Comparison of ENCODE assay signal across 8 mouse cellular contexts in the genomic region with DNA sequence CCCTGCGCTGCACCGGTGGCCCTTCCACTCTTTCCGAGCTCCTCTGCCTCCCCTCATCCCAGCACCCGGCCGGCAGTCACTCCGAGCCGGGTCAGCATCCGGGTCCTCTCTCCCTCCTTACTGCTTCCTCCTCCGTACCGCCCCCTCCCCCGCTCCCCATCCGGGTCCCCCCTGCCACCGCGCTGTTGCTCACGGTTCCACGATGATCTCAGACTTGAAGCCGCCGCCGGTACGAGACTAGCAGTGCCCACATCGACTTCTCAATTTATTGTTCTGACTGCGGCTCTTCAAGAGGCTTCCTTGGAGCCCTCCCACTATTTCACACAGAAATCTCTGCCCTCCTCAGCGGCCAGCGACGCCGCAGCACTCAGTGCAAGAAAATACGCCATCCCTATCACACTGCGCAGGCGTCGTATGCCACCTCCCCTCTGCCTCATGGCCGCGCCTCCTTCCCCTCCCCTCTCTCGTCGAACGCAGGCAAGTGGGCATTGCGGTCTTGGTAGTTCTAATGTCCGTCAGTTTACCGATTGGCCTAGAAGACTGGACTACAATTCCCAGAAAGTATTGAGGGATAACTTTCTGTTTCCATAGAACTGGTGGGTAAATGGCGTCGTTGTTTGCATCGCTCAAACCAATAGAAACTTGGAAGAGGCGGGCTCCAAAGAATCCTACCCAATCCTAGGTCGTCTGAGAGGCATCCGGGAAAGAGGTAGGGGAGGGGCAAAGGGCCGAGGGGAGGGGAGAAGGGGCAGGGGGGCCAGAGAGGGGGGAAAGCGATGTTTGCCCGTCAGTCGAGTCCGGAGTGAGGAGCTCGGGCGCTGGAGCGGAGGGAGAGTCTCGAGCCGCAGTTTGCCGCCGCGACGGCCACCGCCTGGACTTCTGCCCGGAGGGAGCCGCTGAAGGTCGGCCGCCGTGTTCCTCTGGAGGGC. TPM values are rescaled to one million over a fixed set of nuclear protein-coding genes. Genes with fewer than 3 reads are reported as not detected.
DNase-seq lines count a peak whose midpoint lies in the region; ATAC-seq and TF ChIP-seq lines count a peak whose summit lies in the region.

A gene (plus strand): TSS at position 220 of the 929 bp plus-strand sequence.
A gene (minus strand): TSS at position 476 of the 929 bp plus-strand sequence.

- H3K36me3 ChIP-seq in C2C12 (ENCODE audit: control insufficient read depth, insufficient read depth) = peaks cover 19% of the 10 kb centered on the region
- peaks cover 39% of the 10 kb centered on the region for H3K36me3 ChIP-seq in erythroblast, embryonic 14.5 days (ENCODE audit: control insufficient read depth)
- H3K36me3 ChIP-seq in heart, embryonic 11.5 days (ENCODE audit: control insufficient read depth, insufficient read depth, low read length) = no peaks in the 10 kb centered on the region
- H3K36me3 ChIP-seq in kidney, embryonic 16.5 days (ENCODE audit: insufficient read depth, low read length) = 0 out of 2 replicates have a peak, but pooled peaks cover 5% of the 10 kb centered on the region
- peaks cover 3% of the 10 kb centered on the region; the same call in 1 of the 2 replicates for H3K36me3 ChIP-seq in liver, adult 2 months (ENCODE audit: control insufficient read depth, insufficient read depth, low read length)
- H3K36me3 ChIP-seq in myocyte (ENCODE audit: control insufficient read depth, insufficient read depth) = peaks cover 14% of the 10 kb centered on the region
- H3K36me3 ChIP-seq in splenic B cell, adult 2 months (ENCODE audit: control insufficient read depth, insufficient read depth, low read length, poor library complexity, severe bottlenecking) = peaks cover 3% of the 10 kb centered on the region

- peak within 1 kb of the TSS; percentile 99 for H3K9ac ChIP-seq in heart, embryonic 11.5 days (ENCODE audit: low read depth, low read length)
- H3K9ac ChIP-seq in kidney, embryonic 16.5 days (replicated peaks; ENCODE audit: low read length) = peak within 1 kb of the TSS; percentile 100
- H3K9ac ChIP-seq in liver, adult 2 months (ENCODE audit: low read depth, low read length) = peak within 1 kb of the TSS; percentile 92

- DNase-seq in brain, embryonic 14.5 days (ENCODE audit: low read depth) = peak; percentile 100
- DNase-seq in liver, adult 2 months (ENCODE audit: extremely low read depth, low read depth, low spot score) = peak; percentile 100
- peak; percentile 98 for DNase-seq in splenic B cell, adult 2 months (ENCODE audit: low read depth, low spot score)

- peaks cover 89% of the 10 kb centered on the region for H3K79me2 ChIP-seq in C2C12 (ENCODE audit: control insufficient read depth, insufficient read depth)
- H3K79me2 ChIP-seq in liver, adult 2 months (ENCODE audit: control insufficient read depth, insufficient read depth, low read length) = peaks cover 15% of the 10 kb centered on the region
- H3K79me2 ChIP-seq in myocyte (ENCODE audit: control insufficient read depth, insufficient read depth) = peaks cover 82% of the 10 kb centered on the region

- peaks cover 41% of the 10 kb centered on the region for H3K4me1 ChIP-seq in erythroblast, embryonic 14.5 days (ENCODE audit: control insufficient read depth)
- peaks cover 3% of the 10 kb centered on the region for H3K4me1 ChIP-seq in heart, embryonic 11.5 days (ENCODE audit: control insufficient read depth, insufficient read depth, low read length)
- H3K4me1 ChIP-seq in kidney, embryonic 16.5 days (ENCODE audit: insufficient read depth, low read length) = peaks cover 19% of the 10 kb centered on the region
- H3K4me1 ChIP-seq in liver, adult 2 months (ENCODE audit: control insufficient read depth, insufficient read depth, low read length) = peaks cover 4% of the 10 kb centered on the region

- peak within 1 kb of the TSS; percentile 84 for H3K4me2 ChIP-seq in heart, embryonic 11.5 days
- H3K4me2 ChIP-seq in kidney, embryonic 16.5 days (replicated peaks; ENCODE audit: low read depth, low read length) = peak within 1 kb of the TSS; percentile 74
- H3K4me2 ChIP-seq in myocyte (ENCODE audit: low read depth) = peak within 1 kb of the TSS; percentile 85

- H3K27me3 ChIP-seq in C2C12 (ENCODE audit: control insufficient read depth, insufficient read depth, insufficient read length) (no peaks in the 10 kb centered on the region), myocyte (ENCODE audit: control insufficient read depth, insufficient read depth, insufficient read length) (no peaks in the 10 kb centered on the region)
- no peaks in the 10 kb centered on the region for H3K27me3 ChIP-seq in erythroblast, embryonic 14.5 days (ENCODE audit: control insufficient read depth)
- H3K27me3 ChIP-seq in heart, embryonic 11.5 days (ENCODE audit: control insufficient read depth, insufficient read depth, low read length) = no peaks in the 10 kb centered on the region
- H3K27me3 ChIP-seq in kidney, embryonic 16.5 days (ENCODE audit: insufficient read depth, low read length) = no peaks in the 10 kb centered on the region
- H3K27me3 ChIP-seq in liver, adult 2 months (ENCODE audit: control insufficient read depth, insufficient read depth, low read length) = no peaks in the 10 kb centered on the region
- H3K27me3 ChIP-seq in splenic B cell, adult 2 months (ENCODE audit: control insufficient read depth, insufficient read depth, low read length, poor library complexity, severe bottlenecking) = no peaks in the 10 kb centered on the region

- peak within 1 kb of the TSS; percentile 97 for H3K27ac ChIP-seq in heart, embryonic 11.5 days (ENCODE audit: low read depth, low read length)
- peak within 1 kb of the TSS; percentile 98 for H3K27ac ChIP-seq in kidney, embryonic 16.5 days (ENCODE audit: low read length)
- H3K27ac ChIP-seq in liver, adult 2 months (replicated peaks; ENCODE audit: insufficient read depth, low read depth, low read length) = peak within 1 kb of the TSS; percentile 87

- TF ChIP-seq POLR2A in brain, embryonic 14.5 days (IDR thresholded peaks at IDR 0.05; ENCODE audit: borderline replicate concordance, extremely low read depth, insufficient read depth, insufficient read length, poor library complexity, severe bottlenecking) = peak; percentile 92
- TF ChIP-seq POLR2A in liver, adult 2 months (IDR thresholded peaks at IDR 0.05; ENCODE audit: extremely low read depth, insufficient read depth, low read length) = peak; percentile 91
- peak; percentile 89 for TF ChIP-seq POLR2A in myocyte (IDR thresholded peaks at IDR 0.05; ENCODE audit: insufficient read length, low read depth)

- H3ac ChIP-seq in C2C12 (ENCODE audit: control insufficient read depth, insufficient read length, low read depth) (peak within 1 kb of the TSS; percentile 96), myocyte (ENCODE audit: control insufficient read depth, insufficient read length) (peak within 1 kb of the TSS; percentile 80)

- H3K4me3 ChIP-seq in C2C12 (ENCODE audit: insufficient read depth, poor library complexity, severe bottlenecking) (peak within 1 kb of the TSS; percentile 84), myocyte (peak within 1 kb of the TSS; percentile 88)
- peak within 1 kb of the TSS; percentile 89 for H3K4me3 ChIP-seq in erythroblast, embryonic 14.5 days (replicated peaks)
- peak within 1 kb of the TSS; percentile 93 for H3K4me3 ChIP-seq in heart, embryonic 11.5 days (ENCODE audit: low read depth, low read length)
- H3K4me3 ChIP-seq in kidney, embryonic 16.5 days (ENCODE audit: low read length) = peak within 1 kb of the TSS; percentile 83
- H3K4me3 ChIP-seq in liver, adult 2 months (ENCODE audit: insufficient read depth, low read depth, low read length) = peak within 1 kb of the TSS; percentile 82

- no peaks in the 10 kb centered on the region for H3K9me3 ChIP-seq in erythroblast, embryonic 14.5 days (ENCODE audit: control insufficient read depth, low read length)
- no peaks in the 10 kb centered on the region for H3K9me3 ChIP-seq in heart, embryonic 11.5 days (replicated peaks; ENCODE audit: control insufficient read depth, low read length)
- H3K9me3 ChIP-seq in kidney, embryonic 16.5 days (ENCODE audit: low read length) = no peaks in the 10 kb centered on the region

- TF ChIP-seq CTCF in C2C12 (IDR thresholded peaks at IDR 0.05; ENCODE audit: control insufficient read depth, insufficient read depth, insufficient read length) = no peak
- no peak for TF ChIP-seq CTCF in brain, embryonic 14.5 days (IDR thresholded peaks at IDR 0.05; ENCODE audit: borderline replicate concordance, extremely low read depth, insufficient read depth, insufficient read length)
- TF ChIP-seq CTCF in liver, adult 2 months (IDR thresholded peaks at IDR 0.05; ENCODE audit: low read depth, low read length) = no peak

- WGBS in heart, embryonic 11.5 days (ENCODE audit: insufficient replicate concordance) = under 1% methylated on average over 60 of the region's 64 CpGs
- under 1% methylated on average over 63 of the region's 64 CpGs for WGBS in kidney, embryonic 16.5 days
- WGBS in liver, adult 2 months = under 1% methylated on average over 63 of the region's 64 CpGs

- peak; percentile 96 for ATAC-seq in heart, embryonic 11.5 days (replicated peaks; ENCODE audit: insufficient number of reproducible peaks, low FRiP score, low TSS enrichment)
- peak; percentile 99 for ATAC-seq in kidney, embryonic 16.5 days (ENCODE audit: low FRiP score, low TSS enrichment)

- peaks cover 63% of the 10 kb centered on the region for H3K79me3 ChIP-seq in C2C12 (ENCODE audit: low read depth)

TF ChIP-seq in C2C12, 6 proteins besides CTCF, POLR2A, EP300 and RAD21:
- TF ChIP-seq USF1 (IDR thresholded peaks at IDR 0.05; ENCODE audit: low read depth) (no peak), MAX (IDR thresholded peaks at IDR 0.05) (peak; percentile 47)

TF ChIP-seq in myocyte, 11 proteins besides CTCF, POLR2A, EP300 and RAD21 (continues in another document):
- TF ChIP-seq TCF12 (IDR thresholded peaks at IDR 0.05; ENCODE audit: insufficient read depth, poor library complexity, severe bottlenecking) (no peak), SRF (IDR thresholded peaks at IDR 0.05; ENCODE audit: control insufficient read depth, insufficient read length, low read depth) (no peak)

RNA-seq across cellular contexts. Expression of the first gene that starts in this region (rescaled TPM):
- polyA plus RNA-seq in C2C12 (2012; fragmentation: generic; extraction: Trizol) (3.2 TPM), myocyte (2012; fragmentation: generic; extraction: Trizol) (3.7 TPM)
- polyA plus RNA-seq in brain, embryonic 14.5 days (2012; rRNA removed) = 27.1 and 32.2 TPM in 2 replicates
- 0.57 and 0.62 TPM in 2 replicates for polyA plus RNA-seq in erythroblast, embryonic 14.5 days (2012)
- polyA plus RNA-seq in heart, embryonic 11.5 days (2014; fragmentation: Nextera tagmentation; extraction: Ambion mirVana) = 42.7 and 53.2 TPM in 2 replicates
- 62.7 and 66.8 TPM in 2 replicates for polyA plus RNA-seq in kidney, embryonic 16.5 days (2015; fragmentation: Nextera tagmentation; extraction: Ambion mirVana)
- 13.5 and 14.5 TPM in 2 replicates for total RNA-seq in liver, adult 2 months (2014; rRNA removed)
- polyA plus RNA-seq in liver, adult 2 months (2012; rRNA removed) = 1.8 and 3.0 TPM in 2 replicates

RNA-seq across cellular contexts. Expression of the second gene that starts in this region (rescaled TPM):
- polyA plus RNA-seq in C2C12 (2012; fragmentation: generic; extraction: Trizol) (8.6 TPM), myocyte (2012; fragmentation: generic; extraction: Trizol) (8.6 TPM)
- 40.2 and 43.3 TPM in 2 replicates for polyA plus RNA-seq in brain, embryonic 14.5 days (2012; rRNA removed)
- 0.13 and 0.23 TPM in 2 replicates for polyA plus RNA-seq in erythroblast, embryonic 14.5 days (2012)
- 41.8 and 49.2 TPM in 2 replicates for polyA plus RNA-seq in heart, embryonic 11.5 days (2014; fragmentation: Nextera tagmentation; extraction: Ambion mirVana)
- polyA plus RNA-seq in kidney, embryonic 16.5 days (2015; fragmentation: Nextera tagmentation; extraction: Ambion mirVana) = 51.6 and 52.2 TPM in 2 replicates
- total RNA-seq in liver, adult 2 months (2014; rRNA removed) = 11.0 and 12.2 TPM in 2 replicates
- 3.3 and 4.4 TPM in 2 replicates for polyA plus RNA-seq in liver, adult 2 months (2012; rRNA removed)

Comparison
In these comparisons a context has a peak if more than half of its experiments do, and no peak if none do; other contexts are left out.
1. Peak in every context shown above with its lines: DNase-seq, ATAC-seq, H3K4me3 ChIP-seq and H3K27ac ChIP-seq.